Mouse (Mus musculus): ENCODE results near the gene Phf12.

The Phf12 gene

GRCm38 (mm10) chr11:78073577-78074276 lies 91.2 kb downstream of the Phf12 start:
- DNase-seq (ENCODE audit: low spot score), result no peak

- DNase-seq (ENCODE audit: low spot score), result no peak
Observed at GRCm38 (mm10) chr11:78074277-78074652, 91.7 kb downstream of the Phf12 start.

- no peak for DNase-seq (ENCODE audit: low spot score)
Observed at GRCm38 (mm10) chr11:78074666-78075065, 92.1 kb downstream of the Phf12 start.

Data from urinary bladder, postnatal 14 days (tissue).